Mouse (Mus musculus): ENCODE measurements around the gene Tmem120a.

Tmem120a gene

DNA sequence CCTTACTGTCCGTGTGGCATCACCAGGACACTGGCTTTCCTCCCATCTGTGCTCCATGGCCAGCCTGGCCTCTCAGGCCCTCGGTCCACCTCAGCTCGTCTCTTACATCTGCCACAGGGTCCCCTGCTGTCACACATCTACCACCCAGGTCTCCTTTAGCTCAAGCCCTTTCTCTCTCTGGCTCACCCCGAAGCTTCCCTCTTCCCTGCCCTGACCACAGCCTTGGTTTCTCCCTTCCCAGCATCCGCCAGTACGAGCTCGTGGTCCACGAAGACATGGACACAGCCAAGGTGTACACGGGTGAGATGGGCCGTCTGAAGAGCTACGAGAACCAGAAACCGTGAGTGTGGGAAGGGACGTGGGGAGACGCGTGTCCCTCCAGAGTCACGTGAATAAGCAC lies 12.9 kb downstream of the Tmem120a start:
- no peak for DNase-seq

DNA sequence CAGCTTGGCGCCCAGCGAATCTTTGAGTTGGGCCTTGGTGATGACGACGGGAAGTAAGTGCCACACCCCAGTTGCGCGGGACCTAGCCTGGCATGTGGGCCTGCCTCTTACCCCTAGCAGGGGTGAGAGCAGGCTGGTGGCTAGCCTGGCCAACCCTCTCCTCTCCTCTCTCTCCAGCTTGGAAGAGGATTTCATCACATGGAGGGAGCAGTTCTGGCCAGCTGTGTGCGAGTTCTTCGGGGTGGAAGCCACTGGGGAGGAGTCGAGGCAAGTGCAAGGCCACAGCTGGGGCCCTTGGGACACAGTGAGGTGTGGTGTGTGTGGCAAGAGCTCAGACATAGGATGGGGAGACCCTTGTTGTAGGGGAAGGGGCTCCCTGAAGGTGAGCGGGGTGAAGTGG lies 13.3 kb downstream of the Tmem120a start:
- DNase-seq, result no peak

- DNase-seq, result no peak
Measured at GRCm38 (mm10) chr5:135730278-135730677, 14.0 kb downstream of the Tmem120a start.

DNA sequence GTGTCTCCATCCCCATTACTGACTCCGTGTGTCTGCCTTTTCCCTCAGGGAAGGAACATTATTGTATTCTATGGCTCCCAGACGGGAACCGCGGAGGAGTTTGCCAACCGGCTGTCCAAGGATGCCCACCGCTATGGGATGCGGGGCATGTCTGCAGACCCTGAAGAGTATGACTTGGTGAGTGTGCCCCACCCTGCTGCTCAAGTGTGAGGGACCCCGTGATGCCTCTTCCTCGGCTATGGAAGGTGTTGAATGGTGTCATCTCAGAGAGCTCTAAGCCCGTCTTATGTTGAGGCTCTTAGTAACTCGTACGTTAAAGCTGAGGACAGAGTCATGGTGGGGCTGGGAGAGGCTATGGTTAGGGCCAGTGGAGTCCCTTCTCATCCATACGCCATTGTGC lies 14.9 kb downstream of the Tmem120a start:
- no peak for DNase-seq

- DNase-seq, result no peak
Measured at GRCm38 (mm10) chr5:135728361-135728760, 15.9 kb downstream of the Tmem120a start.

GRCm38 (mm10) chr5:135727871-135728270 lies 16.4 kb downstream of the Tmem120a start:
- DNase-seq, result no peak

- no peak for DNase-seq
Measured at GRCm38 (mm10) chr5:135726641-135727346, 17.5 kb downstream of the Tmem120a start.

- no peak for DNase-seq
Measured at GRCm38 (mm10) chr5:135725991-135726390, 18.3 kb downstream of the Tmem120a start.

DNA sequence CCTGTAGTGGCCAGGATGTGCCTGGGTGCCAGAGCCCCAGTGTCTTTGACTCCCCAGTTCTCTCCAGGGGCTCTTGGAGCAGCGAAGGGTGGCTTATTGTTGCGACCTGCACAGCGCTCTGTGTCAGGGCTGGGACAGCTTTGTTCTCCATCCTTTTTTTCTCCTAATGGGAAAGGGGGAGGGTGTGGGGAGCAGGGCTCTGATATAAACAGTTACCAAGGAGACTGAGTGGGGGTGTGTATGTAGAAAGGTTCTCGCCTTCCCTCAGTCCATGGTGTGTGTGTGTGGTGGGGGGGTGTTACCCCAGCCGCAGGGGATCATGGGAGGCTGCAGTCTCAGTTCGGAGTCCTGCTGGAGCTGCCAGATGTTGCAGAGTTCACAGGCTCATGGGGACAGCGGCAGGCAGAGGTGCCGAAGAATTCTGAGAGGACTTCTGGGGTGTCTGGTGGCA lies 18.8 kb downstream of the Tmem120a start:
- peak; percentile 54 to 77 for DNase-seq

DNA sequence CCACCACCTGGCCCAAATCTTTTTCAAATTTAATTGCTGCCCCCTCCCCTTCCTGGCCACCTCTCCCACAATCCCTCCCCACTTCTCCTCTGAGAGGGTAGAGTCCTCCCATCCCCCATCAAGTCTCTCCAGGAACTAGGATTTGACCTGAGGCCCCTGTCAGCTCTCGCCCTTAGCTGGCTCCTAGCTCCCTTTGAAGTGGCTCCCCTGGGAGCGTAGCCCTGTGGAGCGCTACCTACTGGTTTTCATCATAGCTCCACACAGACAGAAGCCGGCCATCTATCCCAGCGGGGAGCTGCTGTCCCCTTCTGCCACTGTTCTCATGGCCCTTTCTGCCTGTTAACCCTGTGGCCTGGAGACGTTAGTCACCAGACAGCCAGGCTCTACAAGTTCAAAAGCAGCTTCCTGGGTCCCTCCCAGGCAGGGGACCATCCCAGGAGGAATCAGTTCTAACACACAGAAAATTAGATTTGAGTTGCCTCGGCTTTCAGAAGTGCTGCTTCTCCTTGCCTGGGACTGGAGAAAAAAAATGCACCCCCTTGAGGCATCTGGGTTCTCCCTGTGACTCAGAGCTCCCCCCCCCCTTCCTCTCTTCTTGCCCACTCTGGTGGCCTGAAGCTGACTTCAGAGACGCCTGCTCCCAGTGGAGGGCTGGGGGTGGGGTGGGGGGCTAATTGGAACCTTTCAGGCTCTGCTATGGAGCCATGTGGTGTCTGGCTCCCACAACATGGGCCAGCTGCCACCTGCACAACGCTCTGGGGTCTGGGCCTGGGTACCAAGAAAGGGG lies 19.5 kb downstream of the Tmem120a start:
- DNase-seq, result peak in 1 of 2 experiments; percentile 25

DNA sequence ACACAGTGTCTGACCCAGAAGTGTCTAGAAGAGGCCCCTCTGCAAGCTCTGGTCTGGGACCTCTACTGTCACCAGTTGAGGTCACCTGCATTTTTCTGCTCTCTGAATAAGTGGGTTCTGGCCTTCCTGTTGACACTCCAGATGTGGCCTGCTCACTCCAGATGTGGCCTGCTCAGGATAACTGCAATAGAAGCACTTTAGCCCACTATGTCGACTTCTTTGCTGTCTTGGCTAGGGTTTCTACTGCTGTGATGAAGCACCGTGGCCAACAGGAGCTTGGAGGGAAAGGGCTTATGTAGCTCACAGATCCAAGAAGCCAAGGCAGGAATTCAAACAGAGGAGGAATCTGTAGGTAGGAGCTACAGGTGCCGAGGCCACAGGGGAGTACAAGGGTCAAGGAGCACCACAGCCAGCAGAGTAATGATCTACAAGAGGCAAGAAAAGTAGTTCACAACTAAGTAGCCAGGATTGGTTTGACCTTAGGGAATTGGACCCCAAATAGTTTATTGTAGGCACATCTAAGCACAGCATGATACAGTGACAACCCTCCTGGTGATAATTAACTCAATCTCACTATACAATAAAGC lies 21.0 kb downstream of the Tmem120a start:
- DNase-seq, result no peak

- DNase-seq, result peak; percentile 71 to 74
Measured at GRCm38 (mm10) chr5:135722121-135722520, 22.1 kb downstream of the Tmem120a start.

DNA sequence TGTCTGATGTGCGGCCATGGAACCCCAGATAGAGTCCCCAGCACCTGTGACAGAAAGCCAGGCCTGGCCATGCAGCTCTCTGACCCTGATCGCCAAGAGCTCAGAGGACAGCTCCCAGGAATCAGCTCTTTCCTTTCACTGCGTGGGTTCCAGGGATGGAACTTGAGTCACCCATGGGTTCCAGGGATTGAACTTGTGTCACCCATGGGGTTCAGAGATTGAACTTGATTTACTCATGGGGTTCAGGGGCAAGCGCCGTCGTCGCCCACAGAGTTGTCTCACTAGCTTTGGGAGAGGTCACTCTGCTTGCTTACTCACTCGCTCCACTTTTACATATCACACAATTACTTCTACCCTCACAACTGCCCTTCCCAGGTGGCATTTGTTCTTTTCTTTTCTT lies 23.2 kb downstream of the Tmem120a start:
- DNase-seq, result no peak

DNA sequence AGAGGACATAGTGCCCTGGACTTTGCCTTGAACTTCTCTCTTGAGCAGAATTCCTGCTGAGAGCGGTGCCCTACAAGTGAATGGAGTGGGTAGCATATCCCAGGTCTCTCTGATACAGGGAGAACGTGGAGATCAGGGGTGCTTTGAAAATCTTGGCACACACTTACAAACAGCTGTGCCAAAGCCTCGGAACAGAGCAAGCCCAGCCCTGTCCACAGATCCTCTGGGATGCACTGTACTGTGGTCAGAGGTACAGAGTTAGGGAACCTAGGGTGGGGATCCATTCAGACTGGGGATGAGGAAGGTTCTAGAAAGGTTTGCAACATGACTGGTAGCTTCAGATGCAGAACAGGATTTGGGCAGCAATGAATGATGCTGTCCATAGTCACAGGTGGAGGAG lies 24.1 kb downstream of the Tmem120a start:
- DNase-seq, result no peak

DNA sequence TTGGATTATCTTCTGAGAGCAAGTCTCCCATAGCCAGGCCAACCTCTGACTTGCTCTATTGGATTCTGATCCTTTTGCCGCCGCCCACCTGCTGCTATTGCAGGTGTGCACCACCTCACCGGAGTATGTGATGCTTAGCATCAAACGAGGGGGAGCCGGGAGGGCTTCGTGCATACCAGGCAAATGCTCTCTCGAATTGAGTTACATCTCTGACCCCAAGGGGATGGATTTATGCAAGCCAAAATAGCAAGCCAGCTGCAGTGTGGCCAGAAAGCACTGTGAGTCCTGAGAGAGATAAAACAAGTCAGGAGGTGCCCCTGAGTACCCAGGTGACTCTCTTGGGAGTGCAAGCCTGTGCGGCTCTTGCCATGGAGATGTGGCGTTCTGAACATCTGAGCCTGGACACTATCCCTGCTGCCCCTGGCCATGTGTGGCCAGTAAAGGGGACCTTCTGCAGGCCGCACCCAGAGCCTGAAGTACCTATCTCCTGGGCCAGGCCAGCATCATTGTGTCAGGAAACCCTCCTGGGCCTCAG lies 24.6 kb downstream of the Tmem120a start:
- DNase-seq, result no peak

GRCm38 (mm10) chr5:135715624-135716023 lies 28.6 kb downstream of the Tmem120a start:
- DNase-seq, result peak in 1 of 2 experiments; percentile 50

DNA sequence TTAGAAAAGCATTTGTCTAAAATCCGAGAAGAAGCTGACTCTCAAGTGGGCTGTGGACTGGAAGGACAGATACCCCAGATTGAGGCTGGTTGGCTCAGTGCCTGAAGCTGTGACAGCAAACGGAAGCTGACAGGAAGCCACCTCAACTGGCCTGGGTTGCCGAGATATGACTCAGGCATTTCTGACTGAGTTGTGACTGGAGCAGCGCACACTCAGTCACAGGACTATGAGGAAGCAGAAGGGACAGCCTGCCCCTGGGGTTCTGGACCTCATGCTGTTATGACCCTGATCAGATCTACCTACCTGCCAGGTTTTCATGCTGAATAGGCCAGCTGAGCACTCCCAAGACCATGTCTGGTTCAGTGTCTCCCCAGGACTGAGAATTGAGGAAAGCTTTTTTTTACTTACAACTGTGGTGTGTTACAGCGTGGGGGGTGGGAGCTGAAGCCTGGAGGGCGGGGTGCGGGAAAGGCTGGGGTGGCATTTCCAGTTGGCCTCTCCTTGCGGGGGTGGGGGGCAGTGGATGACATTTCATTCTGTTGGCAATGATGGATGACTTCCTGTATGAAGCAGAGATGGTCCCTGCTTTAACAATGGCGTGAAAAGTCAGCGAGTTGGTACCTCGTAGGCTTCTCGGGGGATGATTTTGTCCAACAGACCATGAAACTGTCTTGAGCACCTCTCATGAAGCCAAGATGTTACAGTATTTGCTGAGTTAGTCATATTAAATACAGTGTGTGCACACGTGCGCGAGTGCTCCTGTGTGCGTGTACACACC lies 30.6 kb downstream of the Tmem120a start:
- DNase-seq, result peak; percentile 82 to 84

DNA sequence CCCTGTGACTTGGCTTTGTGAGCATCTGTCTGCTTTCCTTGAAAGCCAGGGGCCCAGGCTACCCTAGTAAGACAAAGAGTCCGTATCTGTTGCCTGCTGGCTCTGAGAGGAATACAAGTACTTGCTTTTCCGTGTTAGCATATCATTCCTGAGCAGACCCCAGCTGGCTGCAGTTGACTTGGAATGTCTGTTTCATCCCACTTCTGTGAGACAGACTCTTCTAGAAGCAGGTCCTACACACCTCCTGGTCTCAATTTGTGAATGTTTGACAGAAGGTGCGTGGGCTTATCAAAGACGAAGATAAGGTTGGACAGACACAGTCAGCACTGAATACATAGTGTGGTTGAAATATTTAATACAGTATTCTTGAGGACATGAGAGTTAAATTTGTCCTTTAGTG lies 31.4 kb downstream of the Tmem120a start:
- no peak for DNase-seq

GRCm38 (mm10) chr5:135711582-135712355 lies 32.5 kb downstream of the Tmem120a start:
- DNase-seq, result no peak

- peak in 1 of 2 experiments; percentile 48 for DNase-seq
Measured at GRCm38 (mm10) chr5:135710599-135711214, 33.5 kb downstream of the Tmem120a start.

DNA sequence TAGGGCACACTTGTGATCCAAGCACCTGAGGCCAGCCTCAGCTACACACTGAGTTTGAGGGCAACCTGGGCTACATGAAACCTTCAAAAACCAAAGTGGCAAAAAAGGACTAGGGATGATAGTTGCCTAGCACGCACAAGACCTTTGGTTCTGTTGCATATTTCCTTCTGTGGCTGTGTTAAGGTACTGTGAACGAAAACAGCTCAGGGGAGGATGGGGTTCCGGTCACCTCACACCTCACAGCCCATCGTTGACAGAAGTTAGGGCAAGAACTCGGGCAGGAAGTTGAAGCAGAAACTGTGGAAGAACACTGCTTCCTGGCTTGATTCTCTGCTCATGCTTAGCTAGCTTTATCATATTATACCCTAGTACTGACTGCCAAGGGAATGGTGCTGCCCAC lies 34.5 kb downstream of the Tmem120a start:
- no peak for DNase-seq

All from lung, postnatal 4 days (tissue).